In genomic region chr7:136349651-136350050, GRCm38 (mm10) we compare ENCODE assay signal across 23 mouse cellular contexts.
"Had no signal": no experiment of that assay in that cellular context is flagged by ENCODE, and none has a peak within 500 bp of the region (broad histone marks: within the 10 kb centered on the region; RNA-seq: fewer than 3 reads in every experiment).

No protein-coding gene starts in this region.

- H3K4me3 ChIP-seq: heart, adult 2 months; heart, embryonic 12.5 days; hindbrain, embryonic 13.5 days; hindbrain, embryonic 15.5 days; kidney, embryonic 15.5 days; limb, embryonic 13.5 days; limb, embryonic 15.5 days; liver, embryonic 12.5 days had no signal

- H3K27ac ChIP-seq: heart, adult 2 months; hindbrain, embryonic 13.5 days; hindbrain, embryonic 15.5 days; hindbrain, postnatal 0 days; kidney, embryonic 15.5 days; kidney, postnatal 0 days; limb, embryonic 13.5 days; limb, embryonic 15.5 days; liver, embryonic 12.5 days had no signal

- H3K27me3 ChIP-seq: heart, embryonic 12.5 days; hindbrain, embryonic 13.5 days; hindbrain, embryonic 15.5 days; kidney, embryonic 15.5 days; limb, embryonic 13.5 days; limb, embryonic 15.5 days; liver, embryonic 12.5 days had no signal

- DNase-seq: forebrain, postnatal 0 days; gastrocnemius, postnatal 14 days; gastrocnemius, postnatal 36 days; heart, adult 2 months; heart, postnatal 10 days; heart, postnatal 36 days; kidney, adult 11 months; kidney, adult 9 months; kidney, postnatal 14 days; kidney, postnatal 36 days; layer of hippocampus, adult 9-11 months; layer of hippocampus, postnatal 36 days; left cerebral cortex, postnatal 4 days had no signal

- ATAC-seq: forebrain, postnatal 0 days; hindbrain, postnatal 0 days; intestine, embryonic 16.5 days; liver, embryonic 12.5 days had no signal

- H3K9ac ChIP-seq: forebrain, postnatal 0 days; heart, embryonic 12.5 days; hindbrain, embryonic 13.5 days; hindbrain, embryonic 15.5 days; kidney, embryonic 15.5 days; limb, embryonic 13.5 days; limb, embryonic 15.5 days; liver, embryonic 12.5 days had no signal

- H3K36me3 ChIP-seq: heart, embryonic 12.5 days; hindbrain, embryonic 13.5 days; hindbrain, embryonic 15.5 days; kidney, embryonic 15.5 days; limb, embryonic 13.5 days; limb, embryonic 15.5 days; liver, embryonic 12.5 days had no signal

- H3K9me3 ChIP-seq: heart, embryonic 12.5 days; hindbrain, embryonic 13.5 days; hindbrain, embryonic 15.5 days; kidney, embryonic 15.5 days; limb, embryonic 13.5 days; limb, embryonic 15.5 days; liver, embryonic 12.5 days had no signal

- H3K4me2 ChIP-seq: heart, embryonic 12.5 days; hindbrain, embryonic 13.5 days; hindbrain, embryonic 15.5 days; kidney, embryonic 15.5 days; limb, embryonic 13.5 days; limb, embryonic 15.5 days; liver, embryonic 12.5 days had no signal

- H3K4me1 ChIP-seq: heart, embryonic 12.5 days; liver, embryonic 12.5 days had no signal
